Mouse (Mus musculus) cerebellum, postnatal 14 days (tissue): ENCODE data around the gene Prkcb.

Source experiments
- DNase-seq, 2 experiments: peaks; one replicate each; pipeline ENCODE4 v3.0.0; 2021; ENCODE audit warnings: mixed read lengths in 2 of 2

The Prkcb gene

GRCm38 (mm10) chr7:122472223-122472622 is 183.7 kb downstream of the Prkcb start:
- no peak for DNase-seq

- DNase-seq, result no peak
Measured at GRCm38 (mm10) chr7:122475038-122475437, 186.5 kb downstream of the Prkcb start.

GRCm38 (mm10) chr7:122476697-122477096 is 188.1 kb downstream of the Prkcb start:
- DNase-seq, result peak in 1 of 2 experiments; percentile 32

- DNase-seq, result no peak
Measured at GRCm38 (mm10) chr7:122477118-122477517, 188.6 kb downstream of the Prkcb start.

- peak; percentile 40 to 44 for DNase-seq
Measured at GRCm38 (mm10) chr7:122477566-122478564, 189.3 kb downstream of the Prkcb start.

- no peak for DNase-seq
Measured at GRCm38 (mm10) chr7:122483949-122484348, 195.4 kb downstream of the Prkcb start.

- no peak for DNase-seq
Measured at GRCm38 (mm10) chr7:122487929-122488571, 199.5 kb downstream of the Prkcb start.

- no peak for DNase-seq
Measured at GRCm38 (mm10) chr7:122492041-122492440, 203.5 kb downstream of the Prkcb start.

GRCm38 (mm10) chr7:122492936-122493335 is 204.4 kb downstream of the Prkcb start:
- DNase-seq, result peak; percentile 50 to 57

- peak; percentile 45 to 61 for DNase-seq
Measured at GRCm38 (mm10) chr7:122494088-122494487, 205.5 kb downstream of the Prkcb start.

- no peak for DNase-seq
Measured at GRCm38 (mm10) chr7:122497516-122497915, 209.0 kb downstream of the Prkcb start.

GRCm38 (mm10) chr7:122498461-122498860 is 209.9 kb downstream of the Prkcb start:
- DNase-seq, result no peak

GRCm38 (mm10) chr7:122499743-122500597 is 211.4 kb downstream of the Prkcb start:
- DNase-seq, result no peak

- DNase-seq, result no peak
Measured at GRCm38 (mm10) chr7:122506467-122506866, 217.9 kb downstream of the Prkcb start.

GRCm38 (mm10) chr7:122509903-122510302 is 221.4 kb downstream of the Prkcb start:
- DNase-seq, result no peak

- DNase-seq, result peak in 1 of 2 experiments; percentile 38
Measured at GRCm38 (mm10) chr7:122512430-122512966, 223.9 kb downstream of the Prkcb start.

GRCm38 (mm10) chr7:122520850-122521638 is 232.5 kb downstream of the Prkcb start:
- DNase-seq, result no peak

- no peak for DNase-seq
Measured at GRCm38 (mm10) chr7:122528201-122528600, 239.7 kb downstream of the Prkcb start.

GRCm38 (mm10) chr7:122528646-122529045 is 240.1 kb downstream of the Prkcb start:
- DNase-seq, result no peak

- no peak for DNase-seq
Measured at GRCm38 (mm10) chr7:122533566-122534360, 245.2 kb downstream of the Prkcb start.

- DNase-seq, result no peak
Measured at GRCm38 (mm10) chr7:122544616-122545015, 256.1 kb downstream of the Prkcb start.
